Mouse (Mus musculus): Measurements from ENCODE around the gene Ripk4. TPM values are rescaled to one million over a fixed set of nuclear protein-coding genes. Genes with fewer than 3 reads are reported as not detected.

Ripk4 gene
- 0.25 and 0.33 TPM in 2 replicates for polyA plus RNA-seq (2015; fragmentation: Nextera tagmentation; extraction: Ambion mirVana)

GRCm38 (mm10) chr16:97763061-97763989, at the start of gene Ripk4:
Gene Ripk4 (minus strand): TSS chr16:97763787.
- Histone ChIP-seq H3K9ac (peak within 1 kb of the TSS; percentile 48), H3K4me1 (peaks cover 12% of the 10 kb centered on the region), H3K9me3 (replicated peaks) (no peaks in the 10 kb centered on the region), H3K27me3 (peaks cover 58% of the 10 kb centered on the region), H3K36me3 (ENCODE audit: poor library complexity, severe bottlenecking) (no peaks in the 10 kb centered on the region), H3K27ac (no peak within 1 kb of the TSS), H3K4me3 (peak within 1 kb of the TSS; percentile 48), H3K4me2 (peak within 1 kb of the TSS; percentile 82)
- ATAC-seq: peak; percentile 70
- WGBS: under 1% methylated on average over 82 of the region's 88 CpGs

GRCm38 (mm10) chr16:97808881-97809280, 45.3 kb upstream of the Ripk4 start:
- no peak overlapping the region for H3K4me2 ChIP-seq
- no peaks in the 10 kb centered on the region for H3K9me3 ChIP-seq (replicated peaks)
- H3K9ac ChIP-seq: no peak overlapping the region
- H3K4me3 ChIP-seq: no peak overlapping the region
- 96% methylated on average over 3 of the region's 3 CpGs for WGBS
- H3K27ac ChIP-seq: no peak overlapping the region
- peaks cover 98% of the 10 kb centered on the region for H3K36me3 ChIP-seq (ENCODE audit: poor library complexity, severe bottlenecking)
- ATAC-seq: no peak
- no peaks in the 10 kb centered on the region for H3K27me3 ChIP-seq
- H3K4me1 ChIP-seq: no peaks in the 10 kb centered on the region

- WGBS: 87% methylated on average over 3 of the region's 3 CpGs
- H3K9me3 ChIP-seq (replicated peaks): no peaks in the 10 kb centered on the region
- no peak overlapping the region for H3K27ac ChIP-seq
- H3K4me2 ChIP-seq: no peak overlapping the region
- no peak overlapping the region for H3K4me3 ChIP-seq
- peaks cover 96% of the 10 kb centered on the region for H3K36me3 ChIP-seq (ENCODE audit: poor library complexity, severe bottlenecking)
- H3K4me1 ChIP-seq: no peaks in the 10 kb centered on the region
- no peak overlapping the region for H3K9ac ChIP-seq
- no peaks in the 10 kb centered on the region for H3K27me3 ChIP-seq
- no peak; the same call in 1 of the 2 replicates for ATAC-seq
These were observed 42.1 kb upstream of the Ripk4 start for GRCm38 (mm10) chr16:97805646-97806045.

GRCm38 (mm10) chr16:97804680-97805547, 41.3 kb upstream of the Ripk4 start:
- Histone ChIP-seq H3K36me3 (ENCODE audit: poor library complexity, severe bottlenecking) (peaks cover 96% of the 10 kb centered on the region), H3K4me2 (no peak overlapping the region), H3K9me3 (replicated peaks) (no peaks in the 10 kb centered on the region), H3K27me3 (no peaks in the 10 kb centered on the region), H3K27ac (no peak overlapping the region), H3K4me3 (no peak overlapping the region), H3K4me1 (no peaks in the 10 kb centered on the region), H3K9ac (no peak overlapping the region)
- WGBS: 75% methylated on average over 7 of the region's 7 CpGs
- peak; percentile 68 for ATAC-seq

- peaks cover 96% of the 10 kb centered on the region for H3K36me3 ChIP-seq (ENCODE audit: poor library complexity, severe bottlenecking)
- WGBS: 95% methylated on average over 7 of the region's 7 CpGs
- no peak overlapping the region for H3K4me3 ChIP-seq
- H3K27me3 ChIP-seq: no peaks in the 10 kb centered on the region
- H3K4me1 ChIP-seq: no peaks in the 10 kb centered on the region
- no peak for ATAC-seq
- H3K27ac ChIP-seq: no peak overlapping the region
- H3K9ac ChIP-seq: no peak overlapping the region
- H3K9me3 ChIP-seq (replicated peaks): no peaks in the 10 kb centered on the region
- H3K4me2 ChIP-seq: no peak overlapping the region
These were observed 34.6 kb upstream of the Ripk4 start for GRCm38 (mm10) chr16:97797950-97798869.

GRCm38 (mm10) chr16:97797212-97797611, 33.6 kb upstream of the Ripk4 start:
- Histone ChIP-seq H3K9me3 (replicated peaks) (no peaks in the 10 kb centered on the region), H3K27ac (no peak overlapping the region), H3K4me2 (no peak overlapping the region), H3K4me3 (no peak overlapping the region), H3K27me3 (no peaks in the 10 kb centered on the region), H3K36me3 (ENCODE audit: poor library complexity, severe bottlenecking) (peaks cover 97% of the 10 kb centered on the region), H3K9ac (no peak overlapping the region), H3K4me1 (no peaks in the 10 kb centered on the region)
- WGBS: 85% methylated on average over 3 of the region's 3 CpGs
- ATAC-seq: no peak

GRCm38 (mm10) chr16:97794256-97794655, 30.7 kb upstream of the Ripk4 start:
- H3K36me3 ChIP-seq (ENCODE audit: poor library complexity, severe bottlenecking): peaks cover 77% of the 10 kb centered on the region
- H3K9me3 ChIP-seq (replicated peaks): no peaks in the 10 kb centered on the region
- no peak overlapping the region for H3K4me3 ChIP-seq
- WGBS: 95% methylated on average over 6 of the region's 6 CpGs
- H3K27me3 ChIP-seq: no peaks in the 10 kb centered on the region
- no peak overlapping the region for H3K9ac ChIP-seq
- no peak overlapping the region for H3K27ac ChIP-seq
- no peaks in the 10 kb centered on the region for H3K4me1 ChIP-seq
- no peak for ATAC-seq
- no peak overlapping the region for H3K4me2 ChIP-seq

GRCm38 (mm10) chr16:97783057-97783456, 19.5 kb upstream of the Ripk4 start:
- Histone ChIP-seq H3K9ac (no peak overlapping the region), H3K4me3 (no peak overlapping the region), H3K27me3 (no peaks in the 10 kb centered on the region), H3K9me3 (replicated peaks) (no peaks in the 10 kb centered on the region), H3K4me2 (no peak overlapping the region), H3K36me3 (ENCODE audit: poor library complexity, severe bottlenecking) (no peaks in the 10 kb centered on the region), H3K4me1 (no peaks in the 10 kb centered on the region), H3K27ac (no peak overlapping the region)
- no peak for ATAC-seq
- WGBS: 92% methylated on average over 5 of the region's 5 CpGs

- no peaks in the 10 kb centered on the region for H3K9me3 ChIP-seq (replicated peaks)
- H3K4me1 ChIP-seq: no peaks in the 10 kb centered on the region
- H3K36me3 ChIP-seq (ENCODE audit: poor library complexity, severe bottlenecking): no peaks in the 10 kb centered on the region
- no peak overlapping the region for H3K9ac ChIP-seq
- no peaks in the 10 kb centered on the region for H3K27me3 ChIP-seq
- H3K4me2 ChIP-seq: peak overlapping the region; percentile 43
- 29% methylated on average over 15 of the region's 15 CpGs for WGBS
- no peak overlapping the region for H3K4me3 ChIP-seq
- ATAC-seq: peak; percentile 70
- H3K27ac ChIP-seq: no peak overlapping the region
These were observed 14.9 kb upstream of the Ripk4 start for GRCm38 (mm10) chr16:97778353-97779025.

GRCm38 (mm10) chr16:97766501-97766900, 2.9 kb upstream of the Ripk4 start:
- H3K9me3 ChIP-seq (replicated peaks): no peaks in the 10 kb centered on the region
- H3K4me2 ChIP-seq: no peak overlapping the region
- H3K4me1 ChIP-seq: peaks cover 12% of the 10 kb centered on the region
- H3K27ac ChIP-seq: no peak overlapping the region
- peaks cover 49% of the 10 kb centered on the region for H3K27me3 ChIP-seq
- H3K9ac ChIP-seq: no peak overlapping the region
- no peaks in the 10 kb centered on the region for H3K36me3 ChIP-seq (ENCODE audit: poor library complexity, severe bottlenecking)
- 23% methylated on average over 3 of the region's 3 CpGs for WGBS
- no peak overlapping the region for H3K4me3 ChIP-seq
- no peak for ATAC-seq

GRCm38 (mm10) chr16:97764626-97765025, 1.0 kb upstream of the Ripk4 start:
- H3K27ac ChIP-seq: no peak overlapping the region
- peaks cover 12% of the 10 kb centered on the region for H3K4me1 ChIP-seq
- 66% methylated on average over 2 of the region's 2 CpGs for WGBS
- no peaks in the 10 kb centered on the region for H3K9me3 ChIP-seq (replicated peaks)
- H3K27me3 ChIP-seq: peaks cover 58% of the 10 kb centered on the region
- no peaks in the 10 kb centered on the region for H3K36me3 ChIP-seq (ENCODE audit: poor library complexity, severe bottlenecking)
- no peak for ATAC-seq
- H3K4me3 ChIP-seq: no peak overlapping the region
- H3K9ac ChIP-seq: no peak overlapping the region
- H3K4me2 ChIP-seq: no peak overlapping the region
